Mouse (Mus musculus) layer of hippocampus, adult 18-20 months (tissue): ENCODE data around the gene Ephb4. TPM values are rescaled to one million over a fixed set of nuclear protein-coding genes. Genes with fewer than 3 reads are reported as not detected.

Experiments used
- DNase-seq, 2 experiments: peaks; one replicate each; pipeline ENCODE4 v3.0.0; 2022; ENCODE audit warnings: low spot score in 2 of 2
- total RNA-seq, 2 experiments: library from RNA; stranded (reverse); gene quantifications; 2 replicates each; pipeline ENCODE4 v1.2.3; 2021

The Ephb4 gene
- total RNA-seq, 2 experiments from 2014 or later: 4.5 to 4.7 TPM

DNA sequence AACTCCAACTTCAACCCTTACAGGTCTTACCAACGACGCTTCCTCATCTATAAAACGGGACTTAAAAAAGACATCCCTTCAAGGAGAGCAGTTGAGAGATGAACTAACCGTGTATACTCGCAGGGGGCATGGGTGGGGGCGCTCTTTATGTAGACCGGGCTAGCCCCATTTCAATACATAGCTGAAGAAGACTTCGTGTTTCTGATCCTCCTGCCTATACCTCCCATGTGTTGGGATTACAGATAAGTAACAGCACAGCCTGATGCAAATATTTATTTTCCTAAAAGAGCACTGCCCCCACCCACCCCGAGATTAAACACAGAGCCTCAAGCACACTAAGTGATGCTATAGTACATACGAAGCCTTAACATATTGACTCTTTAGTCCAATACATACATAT is 15.6 kb upstream of the Ephb4 start:
- no peak for DNase-seq

- no peak for DNase-seq
These were observed 14.8 kb upstream of the Ephb4 start for GRCm38 (mm10) chr5:137335066-137335465.

DNA sequence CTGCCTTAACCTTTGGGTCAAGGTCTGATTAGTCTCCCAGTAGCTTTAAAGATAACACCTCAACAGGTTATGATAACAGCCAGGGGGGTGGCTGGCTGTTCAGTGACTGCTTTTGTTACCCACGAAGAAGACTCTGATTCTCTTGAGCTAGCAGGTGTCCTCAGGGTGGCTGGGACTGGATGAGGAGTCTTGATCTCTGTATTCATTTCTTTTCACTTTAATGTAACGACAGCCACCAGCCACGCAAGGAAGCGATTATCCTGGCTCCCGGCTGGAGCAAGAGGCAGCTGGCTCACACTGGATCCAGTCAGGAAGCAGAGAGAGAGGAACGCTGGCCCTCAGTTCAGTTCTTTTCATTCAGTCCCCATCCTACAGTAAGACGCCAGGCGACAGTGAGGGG is 12.7 kb upstream of the Ephb4 start:
- no peak for DNase-seq

DNA sequence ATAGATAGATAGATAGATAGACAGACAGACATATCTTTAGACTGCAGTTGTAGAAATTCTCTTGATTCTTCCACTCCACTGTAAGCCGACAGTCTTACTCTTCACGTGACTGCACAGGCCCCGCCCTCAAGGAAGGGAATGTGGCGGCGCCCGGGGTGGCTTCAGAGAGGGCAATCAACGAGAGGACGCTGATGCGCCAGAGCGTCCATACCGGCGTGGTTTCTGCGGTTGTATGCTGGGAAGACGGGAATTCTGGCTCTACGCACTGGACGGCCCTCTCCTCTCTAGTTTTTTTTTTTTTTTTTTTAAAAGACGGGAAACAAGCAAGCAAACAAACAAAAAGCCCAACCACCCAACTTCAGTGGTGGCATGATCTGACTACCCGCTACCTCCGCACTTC is 11.7 kb upstream of the Ephb4 start:
- DNase-seq: peak; percentile 88 to 94

DNA sequence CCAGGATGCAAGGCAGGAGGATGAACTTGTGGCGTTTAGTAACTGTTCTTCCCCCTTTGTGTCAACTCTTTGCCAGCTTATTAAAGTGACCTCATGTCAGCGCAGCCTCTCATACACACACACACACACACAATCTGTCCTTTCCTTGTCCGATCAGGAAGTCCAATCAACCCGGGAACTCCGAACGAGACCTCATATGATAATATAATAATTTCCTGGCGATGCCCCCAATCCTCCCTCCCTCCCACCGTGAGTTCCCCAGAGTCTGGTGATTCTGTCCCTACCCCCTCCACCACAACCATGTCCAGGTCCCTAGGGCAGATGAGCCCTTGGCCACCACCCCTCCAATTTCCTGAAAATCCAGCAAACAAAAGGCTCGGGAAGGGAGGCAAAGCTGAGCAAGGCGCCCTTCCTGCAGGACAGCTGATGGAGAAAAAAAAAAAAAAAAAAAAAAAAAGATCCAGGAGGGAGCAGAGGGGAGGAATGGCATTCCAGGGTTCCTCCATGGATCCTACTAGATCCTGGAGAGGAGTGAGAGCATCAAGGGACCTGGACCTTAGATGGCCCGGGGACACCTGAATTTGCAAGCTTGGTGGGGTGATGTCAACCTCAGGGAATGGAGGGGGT is 11.1 kb upstream of the Ephb4 start:
- no peak for DNase-seq

DNA sequence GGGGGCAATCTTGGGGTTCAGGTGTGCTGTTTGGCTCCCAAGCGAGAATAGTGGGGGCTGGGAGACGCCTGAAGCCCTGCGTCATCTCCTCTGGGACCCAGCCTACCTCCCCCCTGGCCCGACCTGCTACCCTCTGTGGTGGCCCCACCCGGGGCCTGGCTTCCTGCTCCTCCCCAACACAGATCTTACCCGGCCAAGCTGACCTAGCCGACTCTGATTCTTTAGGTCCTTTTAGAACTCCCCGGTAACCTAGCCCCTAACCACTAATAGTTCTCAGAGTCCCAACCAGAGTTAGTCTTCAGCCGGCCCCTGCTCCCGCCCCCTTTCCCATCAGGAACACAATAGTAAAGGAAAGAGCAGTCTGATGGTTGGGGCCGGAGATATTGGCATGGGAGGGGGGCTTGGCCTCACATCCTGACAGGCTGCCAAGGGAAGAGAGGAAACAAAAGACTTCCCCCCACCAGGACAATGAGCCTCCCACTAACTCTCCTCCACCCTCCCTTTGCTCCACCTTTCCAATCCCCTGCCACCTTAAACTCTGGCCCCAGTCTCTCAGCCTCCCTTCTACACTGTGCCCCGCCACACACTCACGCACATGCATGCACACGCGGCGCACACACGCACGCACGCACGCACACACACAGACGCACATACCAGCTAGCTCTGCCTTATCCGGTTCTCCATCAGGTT is 10.5 kb upstream of the Ephb4 start:
- DNase-seq: no peak

DNA sequence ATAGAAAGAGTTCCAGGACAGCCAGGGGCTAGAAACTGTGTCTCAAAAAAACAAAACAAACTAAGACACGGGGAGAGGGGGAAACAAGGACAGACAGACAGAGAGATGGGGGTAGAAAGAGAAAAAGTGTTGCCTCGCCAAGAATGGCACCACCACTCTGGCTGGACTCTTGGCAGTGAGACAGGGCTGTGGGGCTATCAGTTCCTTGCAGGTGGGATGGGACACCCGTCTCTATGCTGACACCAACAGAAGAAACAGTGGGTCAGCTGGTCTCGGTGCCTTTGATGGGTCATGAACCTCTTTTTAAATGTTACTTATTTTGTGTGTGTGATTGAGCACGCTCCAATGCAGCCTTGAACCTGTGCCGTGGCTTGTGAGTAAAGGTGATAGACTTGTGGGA is 9.7 kb upstream of the Ephb4 start:
- DNase-seq: no peak

DNA sequence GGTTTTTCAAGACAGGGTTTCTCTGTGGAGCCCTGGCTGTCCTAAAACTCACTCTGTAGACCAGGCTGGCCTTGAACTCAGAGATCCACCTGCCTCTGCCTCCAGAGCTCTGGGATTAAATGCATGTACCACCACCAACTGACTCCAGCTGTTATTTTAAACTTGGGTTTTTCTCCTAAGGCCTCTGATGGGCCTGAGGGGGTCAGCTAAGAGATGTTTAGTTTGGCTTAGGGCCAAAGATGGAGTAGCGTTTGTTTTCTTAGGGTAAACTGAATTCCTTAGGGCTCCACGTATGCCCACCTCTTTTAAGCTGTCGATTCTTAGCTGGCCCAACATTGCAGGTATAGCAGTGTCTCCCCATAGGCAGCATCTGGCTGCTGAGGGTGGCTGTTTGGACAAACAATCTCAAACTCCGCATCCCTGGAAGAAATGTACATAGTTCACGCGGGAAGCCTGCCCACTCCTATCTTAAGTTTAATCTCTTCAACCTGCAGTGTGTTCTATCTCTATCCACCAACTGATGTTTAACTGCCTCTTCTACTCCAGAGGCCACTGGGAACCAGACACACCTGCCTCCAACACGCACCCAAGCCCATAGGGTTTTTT is 7.4 kb upstream of the Ephb4 start:
- no peak for DNase-seq

- DNase-seq: no peak
These were observed 6.5 kb upstream of the Ephb4 start for GRCm38 (mm10) chr5:137343412-137343811.

DNA sequence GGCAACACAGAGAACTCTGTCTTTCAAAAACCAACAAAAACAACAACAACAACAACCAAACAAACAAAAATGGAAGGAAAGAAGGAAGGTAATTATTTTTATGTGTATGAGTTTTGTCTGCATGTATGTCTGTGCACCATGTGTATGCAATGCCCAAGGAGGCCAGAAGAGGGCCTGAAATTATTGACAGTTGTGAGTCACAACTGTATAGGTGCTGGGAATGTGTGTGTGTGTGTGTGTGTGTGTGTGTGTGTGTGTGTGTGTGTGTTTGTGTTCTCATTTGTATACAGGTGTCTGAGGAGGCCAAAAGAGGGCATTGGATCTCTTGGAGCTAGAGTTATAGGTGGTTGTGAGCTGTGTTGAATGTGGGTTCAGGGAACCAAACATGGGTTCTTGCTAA is 6.0 kb upstream of the Ephb4 start:
- no peak for DNase-seq

DNA sequence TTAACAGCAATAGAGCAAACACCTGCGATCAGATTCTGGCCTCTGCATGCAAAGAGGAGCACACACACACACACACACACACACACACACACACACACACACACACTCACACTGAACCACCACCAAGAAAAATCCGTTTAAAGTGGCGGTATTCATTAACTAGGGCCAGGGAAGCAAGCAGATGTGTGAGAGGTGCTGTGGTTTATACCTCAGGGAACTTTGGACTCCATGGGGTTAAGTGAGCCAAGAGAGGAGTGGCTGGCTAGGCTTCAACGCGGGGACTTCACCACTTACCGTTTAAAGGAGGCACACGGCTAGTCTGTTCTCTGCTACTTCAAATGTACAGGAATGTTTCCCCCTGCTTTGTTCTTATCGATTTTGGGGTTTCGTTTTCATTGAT is 4.1 kb upstream of the Ephb4 start:
- no peak for DNase-seq

DNA sequence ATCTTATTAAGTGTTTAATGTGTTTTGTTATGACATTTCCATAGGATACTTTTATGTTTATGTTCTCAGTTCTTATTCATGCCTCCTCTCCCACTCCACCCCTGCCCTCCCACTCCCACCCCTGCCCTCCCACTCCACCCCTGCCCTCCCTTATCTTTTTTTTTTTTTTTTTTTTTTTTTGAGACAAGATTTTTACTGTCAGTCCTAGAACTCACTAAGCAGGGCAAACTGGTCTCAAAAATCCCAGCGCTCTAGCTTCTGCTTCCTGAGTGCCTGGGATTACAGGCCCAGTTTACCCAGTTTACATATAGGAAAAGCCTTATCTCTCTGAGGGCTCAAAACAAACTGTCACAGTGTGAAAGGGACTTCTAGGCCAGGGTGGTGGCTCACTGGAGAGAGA is 3.5 kb upstream of the Ephb4 start:
- no peak for DNase-seq

- DNase-seq: no peak
These were observed 2.9 kb upstream of the Ephb4 start for GRCm38 (mm10) chr5:137346983-137347382.

DNA sequence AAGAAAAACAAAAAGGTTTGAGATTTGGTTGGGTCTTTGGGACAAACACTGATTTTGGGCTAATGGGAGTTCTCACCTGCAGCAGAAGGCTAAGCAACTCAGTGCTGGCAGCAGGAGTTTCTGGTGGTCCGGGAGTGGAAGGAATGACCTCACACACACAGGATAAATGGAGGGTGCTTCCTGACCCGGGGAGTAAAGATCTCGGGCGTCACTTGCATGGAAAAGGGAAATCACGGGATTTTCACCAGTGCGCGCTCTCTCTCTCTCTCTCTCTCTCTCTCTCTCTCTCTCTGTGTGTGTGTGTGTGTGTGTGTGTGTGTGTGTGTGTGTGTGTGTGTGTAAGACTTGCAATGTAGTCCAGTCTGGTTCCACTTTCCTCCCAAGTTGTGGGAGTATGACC is 2.1 kb upstream of the Ephb4 start:
- DNase-seq: no peak

GRCm38 (mm10) chr5:137348482-137349383 is 1.2 kb upstream of the Ephb4 start:
- DNase-seq: no peak

- no peak for DNase-seq
These were observed 522 bp downstream of the Ephb4 start for GRCm38 (mm10) chr5:137350205-137351057.

- DNase-seq: no peak
These were observed 1.1 kb downstream of the Ephb4 start for GRCm38 (mm10) chr5:137351058-137351380.

GRCm38 (mm10) chr5:137351394-137351793 is 1.5 kb downstream of the Ephb4 start:
- DNase-seq: no peak

GRCm38 (mm10) chr5:137352011-137352975 is 2.4 kb downstream of the Ephb4 start:
- DNase-seq: no peak

DNA sequence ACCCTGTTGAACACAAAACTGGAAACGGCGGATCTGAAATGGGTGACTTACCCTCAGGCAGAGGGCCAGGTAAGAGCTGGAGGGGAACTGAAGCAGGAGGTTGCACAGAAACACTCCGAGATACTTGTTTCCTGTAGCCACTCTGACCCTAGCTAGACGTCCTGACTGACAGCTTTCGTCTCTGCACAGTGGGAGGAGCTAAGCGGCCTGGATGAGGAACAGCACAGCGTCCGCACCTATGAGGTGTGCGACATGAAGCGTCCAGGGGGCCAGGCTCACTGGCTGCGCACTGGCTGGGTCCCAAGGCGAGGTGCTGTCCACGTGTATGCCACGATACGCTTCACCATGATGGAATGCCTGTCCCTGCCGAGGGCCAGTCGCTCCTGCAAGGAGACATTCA is 4.2 kb downstream of the Ephb4 start:
- DNase-seq: no peak
